Mouse (Mus musculus): Measurements from ENCODE around the gene Gpha2. TPM values are rescaled to one million over a fixed set of nuclear protein-coding genes. Genes with fewer than 3 reads are reported as not detected.

Gpha2 gene
- polyA plus RNA-seq (2012; rRNA removed): 0.74 TPM in 1 of 2 replicates, not detected in the other

DNA sequence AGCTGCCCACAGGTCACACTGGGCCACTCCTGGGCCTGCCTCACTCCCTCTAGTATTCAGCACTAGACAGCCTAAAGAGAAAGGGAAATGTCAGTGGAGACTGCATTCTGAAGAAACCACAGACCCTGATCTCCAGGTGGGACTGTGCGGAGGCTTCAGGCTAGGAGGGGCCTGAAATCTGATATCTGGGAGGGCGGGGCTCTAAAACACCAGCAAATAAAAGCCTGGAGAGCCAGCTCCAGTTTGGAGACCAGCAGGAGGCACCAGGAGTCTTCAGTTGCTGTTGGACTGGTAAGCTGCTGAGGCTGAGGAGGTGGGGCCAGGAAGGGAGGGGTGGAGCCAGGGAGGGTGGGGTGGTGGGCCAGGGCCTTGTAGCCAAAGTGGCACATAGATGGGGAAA, at the start of gene Gpha2:
Gene Gpha2 (plus strand): TSS at position 246 of the 400 bp plus-strand sequence.
- Histone ChIP-seq H3K4me3 (ENCODE audit: low read depth, low read length) (no peak within 1 kb of the TSS), H3K36me3 (ENCODE audit: control insufficient read depth, insufficient read depth, low read length) (peaks cover 31% of the 10 kb centered on the region), H3K27me3 (ENCODE audit: control insufficient read depth, insufficient read depth, low read length) (no peaks in the 10 kb centered on the region), H3K4me1 (ENCODE audit: control insufficient read depth, insufficient read depth, insufficient read length, low read length) (no peaks in the 10 kb centered on the region; the same call in 1 of the 2 replicates), H3K27ac (ENCODE audit: insufficient read depth, low read depth, low read length) (no peak within 1 kb of the TSS)
- no peak for TF ChIP-seq POLR2A (IDR thresholded peaks at IDR 0.05; ENCODE audit: low read depth, low read length)
- TF ChIP-seq CTCF (IDR thresholded peaks at IDR 0.05; ENCODE audit: extremely low read depth, insufficient read length, insufficient replicate concordance, low read depth, low read length): no peak
- WGBS: 43% methylated on average over 2 of the region's 2 CpGs

DNA sequence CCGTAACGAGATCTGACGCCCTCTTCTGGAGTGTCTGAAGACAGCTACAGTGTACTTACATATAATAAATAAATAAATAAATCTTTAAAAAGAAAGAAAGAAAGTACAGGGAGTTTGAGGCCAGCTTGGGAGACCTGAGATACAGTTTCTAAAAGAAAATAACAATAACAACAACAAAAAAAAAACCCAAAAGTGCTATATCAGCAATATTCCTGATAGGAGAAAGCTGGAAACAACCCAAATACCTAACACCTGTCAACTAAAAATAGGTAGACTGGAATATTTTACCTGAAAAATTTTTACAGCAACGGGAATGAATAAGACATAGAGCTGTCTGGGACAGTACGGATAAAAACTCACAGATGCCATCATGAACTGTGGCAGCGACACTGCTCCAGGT, 47.4 kb upstream of the Gpha2 start:
- no peak for TF ChIP-seq CTCF (IDR thresholded peaks at IDR 0.05; ENCODE audit: extremely low read depth, insufficient read length, insufficient replicate concordance, low read depth, low read length)
- no peak for TF ChIP-seq POLR2A (IDR thresholded peaks at IDR 0.05; ENCODE audit: low read depth, low read length)
- WGBS: 90% methylated on average over 6 of the region's 6 CpGs
- Histone ChIP-seq H3K4me3 (ENCODE audit: low read depth, low read length) (no peak overlapping the region), H3K36me3 (ENCODE audit: control insufficient read depth, insufficient read depth, low read length) (no peaks in the 10 kb centered on the region), H3K4me1 (ENCODE audit: control insufficient read depth, insufficient read depth, insufficient read length, low read length) (peaks cover 3% of the 10 kb centered on the region), H3K27ac (ENCODE audit: insufficient read depth, low read depth, low read length) (no peak overlapping the region), H3K27me3 (ENCODE audit: control insufficient read depth, insufficient read depth, low read length) (no peaks in the 10 kb centered on the region)

DNA sequence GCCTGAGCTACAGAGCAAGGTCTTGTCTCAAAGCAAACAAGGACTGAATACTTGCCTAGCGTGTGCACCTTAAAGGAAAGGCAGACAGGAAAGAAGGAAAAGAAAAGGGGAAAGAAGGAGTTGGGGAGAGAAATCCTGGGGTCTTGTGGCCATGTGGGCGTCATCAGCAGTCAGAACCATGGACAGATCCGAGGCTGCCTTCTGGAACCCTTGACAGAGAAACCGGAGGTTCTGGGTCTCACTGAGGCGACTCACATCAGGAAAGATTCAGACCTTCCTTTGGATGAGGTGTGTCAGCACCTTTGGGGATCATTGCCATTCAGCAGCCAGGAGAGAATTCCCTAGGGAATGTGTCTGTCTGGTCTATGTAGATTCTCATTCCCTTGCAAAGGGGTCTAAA, 44.6 kb upstream of the Gpha2 start:
- TF ChIP-seq CTCF (IDR thresholded peaks at IDR 0.05; ENCODE audit: extremely low read depth, insufficient read length, insufficient replicate concordance, low read depth, low read length): no peak
- no peak for TF ChIP-seq POLR2A (IDR thresholded peaks at IDR 0.05; ENCODE audit: low read depth, low read length)
- H3K4me3 ChIP-seq (ENCODE audit: low read depth, low read length): no peak overlapping the region
- H3K27ac ChIP-seq (ENCODE audit: insufficient read depth, low read depth, low read length): no peak overlapping the region
- H3K36me3 ChIP-seq (ENCODE audit: control insufficient read depth, insufficient read depth, low read length): no peaks in the 10 kb centered on the region
- 16% methylated on average over 5 of the region's 5 CpGs for WGBS
- no peaks in the 10 kb centered on the region for H3K27me3 ChIP-seq (ENCODE audit: control insufficient read depth, insufficient read depth, low read length)
- peaks cover 3% of the 10 kb centered on the region for H3K4me1 ChIP-seq (ENCODE audit: control insufficient read depth, insufficient read depth, insufficient read length, low read length)

DNA sequence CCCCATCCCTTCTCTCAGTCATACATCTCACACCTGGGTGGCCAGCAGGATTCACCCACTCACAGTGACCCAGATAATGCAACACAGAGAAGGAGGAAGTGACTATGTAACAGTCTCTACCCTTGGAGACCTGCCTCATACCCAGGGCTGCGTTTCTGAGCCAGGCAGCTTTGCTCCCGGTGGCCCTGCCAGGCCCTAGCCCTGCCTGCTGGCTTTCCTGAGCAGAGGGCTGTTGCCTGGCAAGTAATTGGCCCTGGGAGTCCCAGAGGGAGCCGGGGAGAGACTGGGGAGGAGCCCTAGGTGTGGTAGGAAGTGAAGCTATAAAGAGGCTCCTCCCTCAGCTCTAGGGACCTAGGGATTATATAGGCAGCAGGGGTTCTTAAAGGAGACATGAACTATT, 43.6 kb upstream of the Gpha2 start:
- peak overlapping the region; percentile 14; the same call in 1 of the 2 replicates for H3K27ac ChIP-seq (ENCODE audit: insufficient read depth, low read depth, low read length)
- H3K4me3 ChIP-seq (ENCODE audit: low read depth, low read length): peak overlapping the region; percentile 18; the same call in 1 of the 2 replicates
- H3K27me3 ChIP-seq (ENCODE audit: control insufficient read depth, insufficient read depth, low read length): no peaks in the 10 kb centered on the region
- TF ChIP-seq POLR2A (IDR thresholded peaks at IDR 0.05; ENCODE audit: low read depth, low read length) (no peak), CTCF (IDR thresholded peaks at IDR 0.05; ENCODE audit: extremely low read depth, insufficient read length, insufficient replicate concordance, low read depth, low read length) (no peak)
- 5% methylated on average over 3 of the region's 3 CpGs for WGBS
- peaks cover 3% of the 10 kb centered on the region for H3K4me1 ChIP-seq (ENCODE audit: control insufficient read depth, insufficient read depth, insufficient read length, low read length)
- H3K36me3 ChIP-seq (ENCODE audit: control insufficient read depth, insufficient read depth, low read length): no peaks in the 10 kb centered on the region

GRCm38 (mm10) chr19:6184131-6184530, 42.0 kb upstream of the Gpha2 start, which contains the start of gene Majin:
Gene Majin (plus strand): TSS chr19:6184388.
- peaks cover 3% of the 10 kb centered on the region for H3K4me1 ChIP-seq (ENCODE audit: control insufficient read depth, insufficient read depth, insufficient read length, low read length)
- no peaks in the 10 kb centered on the region for H3K36me3 ChIP-seq (ENCODE audit: control insufficient read depth, insufficient read depth, low read length)
- H3K27ac ChIP-seq (ENCODE audit: insufficient read depth, low read depth, low read length): no peak within 1 kb of the TSS
- 90% methylated on average over 23 of the region's 23 CpGs for WGBS
- no peaks in the 10 kb centered on the region for H3K27me3 ChIP-seq (ENCODE audit: control insufficient read depth, insufficient read depth, low read length)
- TF ChIP-seq CTCF (IDR thresholded peaks at IDR 0.05; ENCODE audit: extremely low read depth, insufficient read length, insufficient replicate concordance, low read depth, low read length) (no peak), POLR2A (IDR thresholded peaks at IDR 0.05; ENCODE audit: low read depth, low read length) (no peak)
- no peak within 1 kb of the TSS for H3K4me3 ChIP-seq (ENCODE audit: low read depth, low read length)

- Histone ChIP-seq H3K4me1 (ENCODE audit: control insufficient read depth, insufficient read depth, insufficient read length, low read length) (peaks cover 9% of the 10 kb centered on the region; the same call in 1 of the 2 replicates), H3K4me3 (ENCODE audit: low read depth, low read length) (no peak overlapping the region), H3K27ac (ENCODE audit: insufficient read depth, low read depth, low read length) (no peak overlapping the region), H3K27me3 (ENCODE audit: control insufficient read depth, insufficient read depth, low read length) (no peaks in the 10 kb centered on the region), H3K36me3 (ENCODE audit: control insufficient read depth, insufficient read depth, low read length) (no peaks in the 10 kb centered on the region)
- TF ChIP-seq CTCF (IDR thresholded peaks at IDR 0.05; ENCODE audit: extremely low read depth, insufficient read length, insufficient replicate concordance, low read depth, low read length) (no peak), POLR2A (IDR thresholded peaks at IDR 0.05; ENCODE audit: low read depth, low read length) (no peak)
- 47% methylated on average over 2 of the region's 2 CpGs for WGBS
Measured at GRCm38 (mm10) chr19:6204265-6204664, 21.9 kb upstream of the Gpha2 start.

GRCm38 (mm10) chr19:6206716-6207115, 19.5 kb upstream of the Gpha2 start:
- no peaks in the 10 kb centered on the region for H3K27me3 ChIP-seq (ENCODE audit: control insufficient read depth, insufficient read depth, low read length)
- H3K4me1 ChIP-seq (ENCODE audit: control insufficient read depth, insufficient read depth, insufficient read length, low read length): peaks cover 9% of the 10 kb centered on the region; the same call in 1 of the 2 replicates
- no peak overlapping the region for H3K4me3 ChIP-seq (ENCODE audit: low read depth, low read length)
- TF ChIP-seq CTCF (IDR thresholded peaks at IDR 0.05; ENCODE audit: extremely low read depth, insufficient read length, insufficient replicate concordance, low read depth, low read length) (no peak), POLR2A (IDR thresholded peaks at IDR 0.05; ENCODE audit: low read depth, low read length) (no peak)
- no peaks in the 10 kb centered on the region for H3K36me3 ChIP-seq (ENCODE audit: control insufficient read depth, insufficient read depth, low read length)
- H3K27ac ChIP-seq (ENCODE audit: insufficient read depth, low read depth, low read length): no peak overlapping the region
- WGBS: 79% methylated on average over 5 of the region's 5 CpGs

All from small intestine, adult 2 months (tissue).